Mouse (Mus musculus) stomach, postnatal 0 days (tissue): Measurements from ENCODE around the gene Olfr70. TPM values are rescaled to one million over a fixed set of nuclear protein-coding genes. Genes with fewer than 3 reads are reported as not detected.
A peak's percentile ranks its signal among the peaks of the same experiment; 100 is the strongest.

ENCODE experiments used
- ATAC-seq: fragments of 200-750 bp; cut with Nextera tagmentation; 2 replicates; pipeline ENCODE4 v1.8.0; 2017; ENCODE audit not compliant: low FRiP score, low TSS enrichment
- DNase-seq: peaks from one replicate; pipeline ENCODE4 v3.0.0-alpha.2; 2016; ENCODE audit warnings: low spot score
- H3K27ac ChIP-seq: fragments of 300-500 bp; sonication (generic); replicated peaks from 2 replicates; pipeline ENCODE4 v1.5.1; 2014; ENCODE audit warnings: mild to moderate bottlenecking, control low read depth
- H3K27me3 ChIP-seq: fragments of 300-500 bp; sonication (generic); 2 replicates; pipeline ENCODE4 v1.6.1; 2014; ENCODE audit warnings: low read length; ENCODE audit not compliant: control insufficient read depth, insufficient read depth
- H3K36me3 ChIP-seq: fragments of 300-500 bp; sonication (generic); 2 replicates; pipeline ENCODE4 v1.6.1; 2014; ENCODE audit warnings: low read length, mixed read lengths; ENCODE audit not compliant: control insufficient read depth, insufficient read depth
- H3K4me1 ChIP-seq: fragments of 300-500 bp; sonication (generic); replicated peaks from 2 replicates; pipeline ENCODE4 v1.6.1; 2014; ENCODE audit warnings: antibody characterized with exemption; ENCODE audit not compliant: control insufficient read depth, insufficient read depth
- H3K4me2 ChIP-seq: fragments of 300-500 bp; sonication (generic); replicated peaks from 2 replicates; pipeline ENCODE4 v1.6.1; 2014; ENCODE audit warnings: low read depth, mild to moderate bottlenecking, control low read depth, moderate library complexity
- H3K4me3 ChIP-seq: fragments of 300-500 bp; sonication (generic); 2 replicates; pipeline ENCODE4 v1.5.1; 2014; ENCODE audit warnings: low read depth, low read length, control low read depth
- H3K9ac ChIP-seq: fragments of 300-500 bp; sonication (generic); 2 replicates; pipeline ENCODE4 v1.6.1; 2014; ENCODE audit warnings: mild to moderate bottlenecking, low read length, control low read depth, mixed read lengths
- H3K9me3 ChIP-seq: fragments of 300-500 bp; sonication (generic); 2 replicates; pipeline ENCODE4 v1.6.1; 2016; ENCODE audit warnings: low read length; ENCODE audit not compliant: control insufficient read depth
- CTCF ChIP-seq: IDR thresholded peaks from 2 replicates; pipeline ENCODE4 v1.5.1; 2016; ENCODE audit warnings: antibody characterized with exemption, low read depth, mild to moderate bottlenecking, moderate library complexity
- EP300 ChIP-seq: optimal IDR thresholded peaks from 2 replicates; pipeline ENCODE3; 2016; ENCODE audit warnings: antibody characterized with exemption
- WGBS: fragments of 180-500 bp; shearing (Covaris S2); extraction: QIAGEN DNeasy Blood & Tissue Kit; methylation state at CpG from one replicate; pipeline ENCODE4 v1.1.7; 2014; 5-methylcytosine and 5-hydroxymethylcytosine counted together
- polyA plus RNA-seq: library from polyadenylated mRNA; unstranded; fragments of >200 nt; fragmentation: Nextera tagmentation; extraction: Ambion mirVana; gene quantifications from 2 replicates; pipeline ENCODE4 v1.2.1, GENCODE M21; 2015

Gene Olfr70
- polyA plus RNA-seq, 1 experiment from 2014 or later = not detected

DNA sequence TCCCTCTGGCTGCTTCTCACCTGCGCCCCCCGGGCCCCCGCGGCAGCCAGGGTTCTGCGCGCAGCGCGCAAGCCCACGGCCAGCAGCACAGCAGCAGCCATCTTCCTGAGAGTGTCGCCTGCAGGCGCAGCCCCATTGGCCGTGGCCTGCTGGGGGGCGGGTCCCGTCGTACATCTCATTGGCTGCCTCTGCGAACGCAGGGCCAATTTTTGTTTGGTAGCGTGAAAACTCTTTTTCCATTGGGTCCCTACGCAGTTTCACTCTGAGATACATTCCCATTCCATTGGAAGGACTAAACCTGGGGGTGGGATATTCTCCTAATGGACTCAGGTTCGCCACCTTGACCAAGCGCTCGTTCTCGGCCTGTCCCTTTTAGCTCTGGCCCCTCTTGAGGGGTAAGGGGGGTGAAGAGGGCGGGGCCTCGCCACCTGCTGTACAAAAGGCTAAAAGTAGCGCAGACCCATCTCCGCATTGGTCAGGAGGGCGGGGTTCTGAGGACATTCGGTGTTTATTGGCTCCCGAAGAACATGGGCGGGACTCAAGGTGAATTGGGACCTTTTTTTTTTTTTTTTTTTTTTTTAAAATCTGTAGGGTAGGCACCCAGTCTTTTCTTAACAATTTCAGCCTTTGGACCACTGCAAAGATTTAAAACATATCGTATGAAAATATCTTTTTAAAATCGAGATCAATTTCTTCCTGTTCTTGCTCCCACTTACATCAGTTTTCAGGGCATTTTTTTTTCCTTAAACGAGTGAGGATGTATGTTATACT lies 44.1 kb downstream of the Olfr70 start, which contains the start of gene Hint2:
Gene Hint2 (minus strand): TSS at position 128 of the 771 bp plus-strand sequence.
- Histone ChIP-seq H3K4me1 (no peaks in the 10 kb centered on the region), H3K9me3 (no peaks in the 10 kb centered on the region), H3K27me3 (no peaks in the 10 kb centered on the region), H3K4me3 (peak within 1 kb of the TSS; percentile 73), H3K36me3 (no peaks in the 10 kb centered on the region), H3K9ac (peak within 1 kb of the TSS; percentile 92), H3K4me2 (peak within 1 kb of the TSS; percentile 63), H3K27ac (peak within 1 kb of the TSS; percentile 86)
- TF ChIP-seq EP300 = no peak
- TF ChIP-seq CTCF = no peak; the same call in none of the 2 replicates
- peak; percentile 97 for ATAC-seq
- under 1% methylated on average over 34 of the region's 34 CpGs for WGBS
- DNase-seq = peak; percentile 95

GRCm38 (mm10) chr4:43655656-43656338 lies 44.8 kb downstream of the Olfr70 start:
- WGBS = 4% methylated on average over 34 of the region's 34 CpGs
- H3K4me2 ChIP-seq = peak overlapping the region; percentile 63
- H3K27me3 ChIP-seq = no peaks in the 10 kb centered on the region
- no peak for TF ChIP-seq EP300
- TF ChIP-seq CTCF = no peak
- peak overlapping the region; percentile 92 for H3K9ac ChIP-seq
- H3K9me3 ChIP-seq = no peaks in the 10 kb centered on the region
- H3K4me1 ChIP-seq = no peaks in the 10 kb centered on the region
- H3K4me3 ChIP-seq = peak overlapping the region; percentile 73
- H3K27ac ChIP-seq = peak overlapping the region; percentile 86
- no peaks in the 10 kb centered on the region for H3K36me3 ChIP-seq
- ATAC-seq (peak; percentile 41), DNase-seq (no peak)

GRCm38 (mm10) chr4:43653161-43654015 lies 47.2 kb downstream of the Olfr70 start, which contains the start of gene Spag8:
Gene Spag8, minus strand, starts transcription at chr4:43653594.
- H3K4me2 ChIP-seq = peak within 1 kb of the TSS; percentile 34; the same call in 1 of the 2 replicates
- H3K27ac ChIP-seq = no peak within 1 kb of the TSS
- TF ChIP-seq EP300 (no peak), CTCF (no peak)
- no peaks in the 10 kb centered on the region for H3K27me3 ChIP-seq
- no peaks in the 10 kb centered on the region; the same call in 1 of the 2 replicates for H3K36me3 ChIP-seq
- H3K4me3 ChIP-seq = peak within 1 kb of the TSS; percentile 8; the same call in 1 of the 2 replicates
- ATAC-seq (no peak), DNase-seq (peak; percentile 60)
- WGBS = 14% methylated on average over 24 of the region's 24 CpGs
- H3K4me1 ChIP-seq = no peaks in the 10 kb centered on the region
- H3K9ac ChIP-seq = no peak within 1 kb of the TSS
- no peaks in the 10 kb centered on the region for H3K9me3 ChIP-seq

- H3K27ac ChIP-seq = no peak overlapping the region
- DNase-seq (no peak), ATAC-seq (no peak)
- no peaks in the 10 kb centered on the region; the same call in 1 of the 2 replicates for H3K36me3 ChIP-seq
- no peaks in the 10 kb centered on the region for H3K4me1 ChIP-seq
- no peak overlapping the region for H3K4me2 ChIP-seq
- no peak overlapping the region for H3K4me3 ChIP-seq
- 89% methylated on average over 4 of the region's 4 CpGs for WGBS
- no peaks in the 10 kb centered on the region for H3K27me3 ChIP-seq
- TF ChIP-seq EP300 (no peak), CTCF (no peak)
- H3K9me3 ChIP-seq = no peaks in the 10 kb centered on the region
- no peak overlapping the region for H3K9ac ChIP-seq
Observed at GRCm38 (mm10) chr4:43652726-43653125, 47.9 kb downstream of the Olfr70 start.

DNA sequence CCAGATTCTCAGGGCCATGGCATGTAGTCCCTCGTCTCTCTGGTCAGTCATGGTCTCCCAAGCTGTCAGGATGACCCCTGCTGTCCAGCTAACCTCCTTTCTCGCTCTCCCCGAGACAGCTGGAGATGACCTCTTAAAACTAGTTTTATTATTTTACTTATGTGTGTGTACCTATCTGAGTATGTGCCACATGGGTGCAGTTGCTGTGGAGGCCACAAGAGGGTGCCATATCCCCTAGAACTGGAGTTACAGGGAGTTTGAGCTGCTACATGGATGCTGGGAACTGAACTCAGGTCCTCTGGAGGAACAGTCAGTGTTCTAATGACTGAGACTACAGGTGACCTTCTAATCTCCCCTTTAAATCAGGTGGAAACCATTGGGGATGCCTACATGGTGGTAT lies 50.8 kb downstream of the Olfr70 start:
- no peaks in the 10 kb centered on the region for H3K27me3 ChIP-seq
- no peak overlapping the region for H3K4me2 ChIP-seq
- no peak overlapping the region for H3K27ac ChIP-seq
- TF ChIP-seq CTCF (peak; percentile 48), EP300 (no peak)
- H3K9ac ChIP-seq = no peak overlapping the region
- no peaks in the 10 kb centered on the region for H3K4me1 ChIP-seq
- DNase-seq (no peak), ATAC-seq (no peak)
- no peaks in the 10 kb centered on the region for H3K9me3 ChIP-seq
- no peak overlapping the region for H3K4me3 ChIP-seq
- 98% methylated on average over 3 of the region's 3 CpGs for WGBS
- peaks cover 3% of the 10 kb centered on the region; the same call in 1 of the 2 replicates for H3K36me3 ChIP-seq

Other genes starting within 250 kb of the Olfr70 start
- 2.8 and 3.2 TPM in 2 replicates for gene Cd72, start 246.2 kb downstream of the Olfr70 start, polyA plus RNA-seq
- gene Sit1, start 217.1 kb downstream of the Olfr70 start, polyA plus RNA-seq = not detected in 2 replicates
- 118 and 120 TPM in 2 replicates for gene Ccdc107, start 207.9 kb downstream of the Olfr70 start, polyA plus RNA-seq
- gene Arhgef39, start 201.1 kb downstream of the Olfr70 start, polyA plus RNA-seq = 10.7 and 11.8 TPM in 2 replicates
- 2.6 and 3.1 TPM in 2 replicates for gene Car9, start 193.8 kb downstream of the Olfr70 start, polyA plus RNA-seq
- 2,018 and 2,237 TPM in 2 replicates for gene Tpm2, start 177.0 kb downstream of the Olfr70 start, polyA plus RNA-seq
- gene Creb3, start 138.5 kb downstream of the Olfr70 start, polyA plus RNA-seq = 85.6 and 89.2 TPM in 2 replicates
- gene Tln1, start 138.1 kb downstream of the Olfr70 start, polyA plus RNA-seq = 42.7 and 60.3 TPM in 2 replicates
- 11.7 and 13.0 TPM in 2 replicates for gene Rgp1, start 122.1 kb downstream of the Olfr70 start, polyA plus RNA-seq
- 25.0 and 26.1 TPM in 2 replicates for gene Gba2, start 121.9 kb downstream of the Olfr70 start, polyA plus RNA-seq
- 0.25 and 0.34 TPM in 2 replicates for gene Msmp, start 116.3 kb downstream of the Olfr70 start, polyA plus RNA-seq
- gene Npr2, start 68.9 kb downstream of the Olfr70 start, polyA plus RNA-seq = 4.8 and 6.7 TPM in 2 replicates
- 0.23 and 0.38 TPM in 2 replicates for gene Spag8, start 47.2 kb downstream of the Olfr70 start, polyA plus RNA-seq
- gene Hint2, start 44.3 kb downstream of the Olfr70 start, polyA plus RNA-seq = 150 and 152 TPM in 2 replicates
- 2.0 and 2.4 TPM in 2 replicates for gene Tmem8b, start 31.8 kb downstream of the Olfr70 start, polyA plus RNA-seq
- 3.1 and 3.6 TPM in 2 replicates for gene Fam221b, start 31.7 kb downstream of the Olfr70 start, polyA plus RNA-seq
- not detected in 2 replicates for gene Olfr71, start 9.4 kb upstream of the Olfr70 start, polyA plus RNA-seq
- gene Hrct1, start 26.4 kb upstream of the Olfr70 start, polyA plus RNA-seq = 6.1 and 7.8 TPM in 2 replicates
- 0.27 and 0.30 TPM in 2 replicates for gene Spaar, start 29.2 kb upstream of the Olfr70 start, polyA plus RNA-seq
- gene Olfr159, start 70.2 kb upstream of the Olfr70 start, polyA plus RNA-seq = not detected in 2 replicates
- not detected in 2 replicates for gene Olfr156, start 123.1 kb upstream of the Olfr70 start, polyA plus RNA-seq
- 0.04 and 0.06 TPM in 2 replicates for gene Olfr157, start 139.4 kb upstream of the Olfr70 start, polyA plus RNA-seq
- gene Olfr155, start 150.8 kb upstream of the Olfr70 start, polyA plus RNA-seq = 0.02 TPM in 1 of 2 replicates, not detected in the other
- gene Reck, start 174.7 kb upstream of the Olfr70 start, polyA plus RNA-seq = 10.2 and 11.3 TPM in 2 replicates